Mouse (Mus musculus): ENCODE data around the gene Ntrk2. TPM values are rescaled to one million over a fixed set of nuclear protein-coding genes. Genes with fewer than 3 reads are reported as not detected.
"Not testable (repeated sequence)": the region's sequence is repeated elsewhere in the genome, so short reads cannot be mapped to it uniquely, and the experiment has no call there.

Gene Ntrk2
- polyA plus RNA-seq, 1 experiment: 0.81 TPM

- no peak for TF ChIP-seq CTCF (IDR thresholded peaks at IDR 0.05; ENCODE audit: extremely low read depth, insufficient read length, insufficient replicate concordance, low read depth, low read length)
- no peak for TF ChIP-seq POLR2A (IDR thresholded peaks at IDR 0.05; ENCODE audit: low read depth, low read length)
- WGBS: 63% methylated on average over 13 of the region's 13 CpGs
- H3K27ac ChIP-seq (ENCODE audit: insufficient read depth, low read depth, low read length): no peak overlapping the region
- H3K4me3 ChIP-seq (ENCODE audit: low read depth, low read length): no peak overlapping the region
- H3K4me1 ChIP-seq (ENCODE audit: control insufficient read depth, insufficient read depth, insufficient read length, low read length): no peaks in the 10 kb centered on the region
- no peaks in the 10 kb centered on the region for H3K36me3 ChIP-seq (ENCODE audit: control insufficient read depth, insufficient read depth, low read length)
- no peaks in the 10 kb centered on the region for H3K27me3 ChIP-seq (ENCODE audit: control insufficient read depth, insufficient read depth, low read length)
These were observed 285.0 kb downstream of the Ntrk2 start for GRCm38 (mm10) chr13:59091138-59091971.

- 69% methylated on average over 10 of the region's 10 CpGs for WGBS
- Histone ChIP-seq H3K36me3 (ENCODE audit: control insufficient read depth, insufficient read depth, low read length) (no peaks in the 10 kb centered on the region), H3K4me3 (ENCODE audit: low read depth, low read length) (no peak overlapping the region), H3K27ac (ENCODE audit: insufficient read depth, low read depth, low read length) (no peak overlapping the region), H3K27me3 (ENCODE audit: control insufficient read depth, insufficient read depth, low read length) (no peaks in the 10 kb centered on the region), H3K4me1 (ENCODE audit: control insufficient read depth, insufficient read depth, insufficient read length, low read length) (no peaks in the 10 kb centered on the region)
- no peak for TF ChIP-seq CTCF (IDR thresholded peaks at IDR 0.05; ENCODE audit: extremely low read depth, insufficient read length, insufficient replicate concordance, low read depth, low read length)
- TF ChIP-seq POLR2A (IDR thresholded peaks at IDR 0.05; ENCODE audit: low read depth, low read length): no peak
These were observed 285.9 kb downstream of the Ntrk2 start for GRCm38 (mm10) chr13:59092045-59092857.

GRCm38 (mm10) chr13:59092858-59093154 lies 286.4 kb downstream of the Ntrk2 start:
- Histone ChIP-seq H3K27me3 (ENCODE audit: control insufficient read depth, insufficient read depth, low read length) (no peaks in the 10 kb centered on the region), H3K36me3 (ENCODE audit: control insufficient read depth, insufficient read depth, low read length) (no peaks in the 10 kb centered on the region), H3K4me3 (ENCODE audit: low read depth, low read length) (no peak overlapping the region), H3K27ac (ENCODE audit: insufficient read depth, low read depth, low read length) (no peak overlapping the region), H3K4me1 (ENCODE audit: control insufficient read depth, insufficient read depth, insufficient read length, low read length) (no peaks in the 10 kb centered on the region)
- TF ChIP-seq POLR2A (IDR thresholded peaks at IDR 0.05; ENCODE audit: low read depth, low read length) (no peak), CTCF (IDR thresholded peaks at IDR 0.05; ENCODE audit: extremely low read depth, insufficient read length, insufficient replicate concordance, low read depth, low read length) (no peak)
- WGBS: 35% methylated on average over 4 of the region's 4 CpGs

GRCm38 (mm10) chr13:59094722-59095121 lies 288.4 kb downstream of the Ntrk2 start:
- WGBS: 90% methylated on average over 7 of the region's 7 CpGs
- TF ChIP-seq CTCF (IDR thresholded peaks at IDR 0.05; ENCODE audit: extremely low read depth, insufficient read length, insufficient replicate concordance, low read depth, low read length): no peak
- no peak for TF ChIP-seq POLR2A (IDR thresholded peaks at IDR 0.05; ENCODE audit: low read depth, low read length)
- Histone ChIP-seq H3K27ac (ENCODE audit: insufficient read depth, low read depth, low read length) (no peak overlapping the region), H3K27me3 (ENCODE audit: control insufficient read depth, insufficient read depth, low read length) (no peaks in the 10 kb centered on the region), H3K36me3 (ENCODE audit: control insufficient read depth, insufficient read depth, low read length) (no peaks in the 10 kb centered on the region), H3K4me3 (ENCODE audit: low read depth, low read length) (no peak overlapping the region), H3K4me1 (ENCODE audit: control insufficient read depth, insufficient read depth, insufficient read length, low read length) (no peaks in the 10 kb centered on the region)

- Histone ChIP-seq H3K27me3 (ENCODE audit: control insufficient read depth, insufficient read depth, low read length) (no peaks in the 10 kb centered on the region), H3K4me3 (ENCODE audit: low read depth, low read length) (no peak overlapping the region), H3K27ac (ENCODE audit: insufficient read depth, low read depth, low read length) (no peak overlapping the region), H3K36me3 (ENCODE audit: control insufficient read depth, insufficient read depth, low read length) (no peaks in the 10 kb centered on the region), H3K4me1 (ENCODE audit: control insufficient read depth, insufficient read depth, insufficient read length, low read length) (no peaks in the 10 kb centered on the region)
- TF ChIP-seq CTCF (IDR thresholded peaks at IDR 0.05; ENCODE audit: extremely low read depth, insufficient read length, insufficient replicate concordance, low read depth, low read length) (no peak), POLR2A (IDR thresholded peaks at IDR 0.05; ENCODE audit: low read depth, low read length) (no peak)
- WGBS: 43% methylated on average over 10 of the region's 10 CpGs
These were observed 289.5 kb downstream of the Ntrk2 start for GRCm38 (mm10) chr13:59095811-59096391.

- 43% methylated on average over 10 of the region's 10 CpGs for WGBS
- no peak overlapping the region for H3K4me3 ChIP-seq (ENCODE audit: low read depth, low read length)
- no peaks in the 10 kb centered on the region for H3K4me1 ChIP-seq (ENCODE audit: control insufficient read depth, insufficient read depth, insufficient read length, low read length)
- no peak overlapping the region for H3K27ac ChIP-seq (ENCODE audit: insufficient read depth, low read depth, low read length)
- no peaks in the 10 kb centered on the region for H3K36me3 ChIP-seq (ENCODE audit: control insufficient read depth, insufficient read depth, low read length)
- TF ChIP-seq CTCF (IDR thresholded peaks at IDR 0.05; ENCODE audit: extremely low read depth, insufficient read length, insufficient replicate concordance, low read depth, low read length): no peak
- H3K27me3 ChIP-seq (ENCODE audit: control insufficient read depth, insufficient read depth, low read length): no peaks in the 10 kb centered on the region
These were observed 293.7 kb downstream of the Ntrk2 start for GRCm38 (mm10) chr13:59100086-59100485.

GRCm38 (mm10) chr13:59107791-59108190 lies 301.4 kb downstream of the Ntrk2 start:
- WGBS: 90% methylated on average over 10 of the region's 10 CpGs
- not testable (repeated sequence) for H3K36me3 ChIP-seq (ENCODE audit: control insufficient read depth, insufficient read depth, low read length); H3K4me3 ChIP-seq (ENCODE audit: low read depth, low read length); H3K4me1 ChIP-seq (ENCODE audit: control insufficient read depth, insufficient read depth, insufficient read length, low read length); H3K27ac ChIP-seq (ENCODE audit: insufficient read depth, low read depth, low read length); H3K27me3 ChIP-seq (ENCODE audit: control insufficient read depth, insufficient read depth, low read length)
